Mouse (Mus musculus): ENCODE measurements at regions not wholly inside any gene's neighbourhood (a gene's known extent, or its start where the extent isn't known, plus 50 kb on each side); places are given as distances from the start of the nearest gene placed in this dataset.
A peak's percentile ranks its signal among the peaks of the same experiment; 100 is the strongest.

DNA sequence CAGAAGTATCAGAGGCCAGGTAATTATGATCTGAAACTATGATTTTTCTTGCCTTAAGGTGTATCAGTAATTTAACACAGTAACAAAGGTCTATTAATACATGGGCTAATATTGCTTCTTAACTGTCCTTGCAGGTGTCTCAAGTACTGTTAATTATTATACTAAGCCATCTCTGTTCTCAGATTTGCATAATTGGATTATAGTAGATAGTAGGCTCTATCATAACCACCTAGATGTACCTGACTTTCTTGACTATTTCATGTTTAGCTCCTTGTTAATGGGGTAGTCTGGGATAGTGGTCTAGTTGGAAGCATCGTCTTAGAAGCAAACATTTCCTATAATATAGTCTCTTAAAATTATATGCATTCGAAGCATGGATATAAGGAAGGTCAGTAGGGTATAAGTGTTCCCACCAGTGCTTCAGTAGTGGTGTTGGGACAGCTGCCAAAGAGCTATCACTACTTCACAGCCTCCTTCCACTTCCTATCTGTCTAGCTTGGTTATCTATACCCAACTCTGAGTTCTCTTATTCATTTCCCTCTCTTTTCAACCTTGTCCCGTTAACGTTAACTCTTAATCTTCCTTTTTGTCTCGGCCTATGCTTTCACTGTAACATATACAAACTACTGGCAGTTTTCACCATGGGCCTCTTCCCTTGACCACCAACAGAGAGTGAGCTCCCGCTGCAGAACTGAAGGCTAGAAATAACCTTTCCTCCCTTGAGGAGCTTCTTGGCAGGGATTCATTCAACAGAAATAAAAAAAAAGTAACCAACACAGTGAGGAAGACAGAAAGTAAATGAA lies 630.9 kb upstream of the Lcorl start:
- Histone ChIP-seq H3K9me3 (no peaks in the 10 kb centered on the region), H3K36me3 (no peaks in the 10 kb centered on the region), H3K4me3 (no peak overlapping the region), H3K9ac (no peak overlapping the region), H3K27me3 (no peaks in the 10 kb centered on the region), H3K27ac (no peak overlapping the region), H3K4me1 (no peaks in the 10 kb centered on the region), H3K4me2 (no peak overlapping the region)
- 28% methylated on average over 6 of the region's 6 CpGs for WGBS
- ATAC-seq (ENCODE audit: borderline replicate concordance, extremely low read depth, low FRiP score, low TSS enrichment), result peak; percentile 46; the same call in 1 of the 2 replicates

- 70% methylated on average over 1 of the region's 1 CpGs for WGBS
- no peak overlapping the region for H3K4me3 ChIP-seq
- ATAC-seq (ENCODE audit: borderline replicate concordance, extremely low read depth, low FRiP score, low TSS enrichment), result no peak
- H3K4me2 ChIP-seq, result no peak overlapping the region
- no peak overlapping the region for H3K27ac ChIP-seq
- H3K27me3 ChIP-seq, result no peaks in the 10 kb centered on the region
- H3K36me3 ChIP-seq, result no peaks in the 10 kb centered on the region
- H3K4me1 ChIP-seq, result no peaks in the 10 kb centered on the region
- no peaks in the 10 kb centered on the region for H3K9me3 ChIP-seq
- no peak overlapping the region for H3K9ac ChIP-seq
These were observed 629.4 kb upstream of the Lcorl start for GRCm38 (mm10) chr5:46486740-46487326.

GRCm38 (mm10) chr5:46456356-46456755 lies 598.9 kb upstream of the Lcorl start:
- no peaks in the 10 kb centered on the region for H3K9me3 ChIP-seq
- H3K27ac ChIP-seq, result no peak overlapping the region
- 67% methylated on average over 3 of the region's 3 CpGs for WGBS
- H3K4me2 ChIP-seq, result no peak overlapping the region
- H3K9ac ChIP-seq, result no peak overlapping the region
- no peaks in the 10 kb centered on the region for H3K27me3 ChIP-seq
- H3K36me3 ChIP-seq, result no peaks in the 10 kb centered on the region
- no peak for ATAC-seq (ENCODE audit: borderline replicate concordance, extremely low read depth, low FRiP score, low TSS enrichment)
- H3K4me1 ChIP-seq, result no peaks in the 10 kb centered on the region
- H3K4me3 ChIP-seq, result no peak overlapping the region

GRCm38 (mm10) chr5:46448274-46448673 lies 590.9 kb upstream of the Lcorl start:
- WGBS, result 43% methylated on average over 4 of the region's 4 CpGs
- H3K27ac ChIP-seq, result no peak overlapping the region

DNA sequence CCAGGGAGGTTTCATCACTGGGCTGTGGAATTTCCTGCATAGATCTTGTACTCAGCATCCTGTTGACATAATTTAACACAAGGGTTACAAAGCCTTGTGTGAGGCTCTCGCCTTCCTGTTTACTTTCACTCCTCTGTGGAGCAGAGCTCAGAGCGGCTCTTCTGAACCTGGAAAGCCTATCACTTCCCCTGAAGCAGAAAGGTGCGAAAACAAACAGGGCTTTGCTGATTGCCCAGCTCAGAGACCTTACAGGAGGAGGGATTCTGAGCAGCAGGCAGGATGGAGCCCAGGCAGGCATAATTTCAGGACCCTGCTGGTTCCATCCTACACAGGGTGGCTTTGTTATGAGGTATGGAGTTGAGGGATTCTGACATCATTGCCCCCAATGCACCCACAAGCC lies 588.4 kb upstream of the Lcorl start:
- 20% methylated on average over 3 of the region's 3 CpGs for WGBS
- peaks cover 22% of the 10 kb centered on the region for H3K4me1 ChIP-seq
- H3K36me3 ChIP-seq, result no peaks in the 10 kb centered on the region
- peak overlapping the region; percentile 47 for H3K27ac ChIP-seq
- no peak overlapping the region for H3K9ac ChIP-seq
- peak overlapping the region; percentile 35 for H3K4me2 ChIP-seq
- H3K27me3 ChIP-seq, result no peaks in the 10 kb centered on the region
- H3K9me3 ChIP-seq, result no peaks in the 10 kb centered on the region
- no peak overlapping the region for H3K4me3 ChIP-seq
- ATAC-seq (ENCODE audit: borderline replicate concordance, extremely low read depth, low FRiP score, low TSS enrichment), result peak; percentile 79

More at GRCm38 (mm10) chr5:46448274-46448673, 590.9 kb upstream of the Lcorl start:
- ATAC-seq (ENCODE audit: borderline replicate concordance, extremely low read depth, low FRiP score, low TSS enrichment), result no peak
- Histone ChIP-seq H3K4me1 (peaks cover 22% of the 10 kb centered on the region), H3K4me2 (no peak overlapping the region), H3K36me3 (no peaks in the 10 kb centered on the region), H3K9ac (no peak overlapping the region), H3K9me3 (no peaks in the 10 kb centered on the region), H3K4me3 (no peak overlapping the region), H3K27me3 (no peaks in the 10 kb centered on the region)

GRCm38 (mm10) chr5:46445122-46445521 lies 587.7 kb upstream of the Lcorl start:
- Histone ChIP-seq H3K4me3 (no peak overlapping the region), H3K27ac (peak overlapping the region; percentile 47; the same call in 1 of the 2 replicates), H3K9me3 (no peaks in the 10 kb centered on the region), H3K4me2 (peak overlapping the region; percentile 35; the same call in 1 of the 2 replicates), H3K9ac (no peak overlapping the region), H3K27me3 (no peaks in the 10 kb centered on the region), H3K4me1 (peaks cover 22% of the 10 kb centered on the region), H3K36me3 (no peaks in the 10 kb centered on the region)
- WGBS, result 27% methylated on average over 7 of the region's 7 CpGs
- ATAC-seq (ENCODE audit: borderline replicate concordance, extremely low read depth, low FRiP score, low TSS enrichment), result no peak

- H3K4me1 ChIP-seq, result peaks cover 22% of the 10 kb centered on the region
- no peaks in the 10 kb centered on the region for H3K36me3 ChIP-seq
- 10% methylated on average over 12 of the region's 12 CpGs for WGBS
- H3K27ac ChIP-seq, result no peak overlapping the region
- no peak overlapping the region for H3K9ac ChIP-seq
- no peak for ATAC-seq (ENCODE audit: borderline replicate concordance, extremely low read depth, low FRiP score, low TSS enrichment)
- no peaks in the 10 kb centered on the region for H3K27me3 ChIP-seq
- no peak overlapping the region for H3K4me3 ChIP-seq
- peak overlapping the region; percentile 33; the same call in 1 of the 2 replicates for H3K4me2 ChIP-seq
- H3K9me3 ChIP-seq, result no peaks in the 10 kb centered on the region
These were observed 586.5 kb upstream of the Lcorl start for GRCm38 (mm10) chr5:46443805-46444340.

GRCm38 (mm10) chr5:46442600-46443248 lies 585.3 kb upstream of the Lcorl start:
- no peaks in the 10 kb centered on the region for H3K27me3 ChIP-seq
- 79% methylated on average over 6 of the region's 6 CpGs for WGBS
- no peaks in the 10 kb centered on the region for H3K9me3 ChIP-seq
- H3K4me1 ChIP-seq, result peaks cover 18% of the 10 kb centered on the region
- no peak for ATAC-seq (ENCODE audit: borderline replicate concordance, extremely low read depth, low FRiP score, low TSS enrichment)
- no peak overlapping the region for H3K27ac ChIP-seq
- no peak overlapping the region for H3K9ac ChIP-seq
- no peak overlapping the region for H3K4me2 ChIP-seq
- no peak overlapping the region for H3K4me3 ChIP-seq
- H3K36me3 ChIP-seq, result no peaks in the 10 kb centered on the region

DNA sequence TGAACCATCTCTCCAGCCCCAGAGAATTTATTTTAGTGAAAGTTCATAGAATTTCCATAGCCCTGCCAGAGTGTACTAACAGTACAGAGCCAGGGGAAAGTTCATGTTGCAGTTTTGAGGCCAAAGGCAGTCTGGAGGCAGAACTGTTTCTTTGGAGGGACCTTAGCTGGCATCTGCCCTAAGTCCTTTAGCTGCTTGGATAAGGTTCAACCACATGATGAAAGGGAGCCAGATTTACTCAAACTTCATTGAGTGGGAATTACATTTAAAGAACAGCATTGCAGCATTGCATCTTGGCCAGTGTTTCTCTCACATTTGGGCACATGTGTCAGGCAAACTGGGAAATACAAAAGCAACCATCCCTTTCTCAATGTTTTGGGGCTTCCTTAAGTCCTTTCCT lies 584.3 kb upstream of the Lcorl start:
- Histone ChIP-seq H3K27ac (no peak overlapping the region), H3K4me1 (peaks cover 18% of the 10 kb centered on the region), H3K9ac (no peak overlapping the region), H3K4me3 (no peak overlapping the region), H3K9me3 (no peaks in the 10 kb centered on the region), H3K4me2 (no peak overlapping the region), H3K27me3 (no peaks in the 10 kb centered on the region), H3K36me3 (no peaks in the 10 kb centered on the region)
- no peak for ATAC-seq (ENCODE audit: borderline replicate concordance, extremely low read depth, low FRiP score, low TSS enrichment)

DNA sequence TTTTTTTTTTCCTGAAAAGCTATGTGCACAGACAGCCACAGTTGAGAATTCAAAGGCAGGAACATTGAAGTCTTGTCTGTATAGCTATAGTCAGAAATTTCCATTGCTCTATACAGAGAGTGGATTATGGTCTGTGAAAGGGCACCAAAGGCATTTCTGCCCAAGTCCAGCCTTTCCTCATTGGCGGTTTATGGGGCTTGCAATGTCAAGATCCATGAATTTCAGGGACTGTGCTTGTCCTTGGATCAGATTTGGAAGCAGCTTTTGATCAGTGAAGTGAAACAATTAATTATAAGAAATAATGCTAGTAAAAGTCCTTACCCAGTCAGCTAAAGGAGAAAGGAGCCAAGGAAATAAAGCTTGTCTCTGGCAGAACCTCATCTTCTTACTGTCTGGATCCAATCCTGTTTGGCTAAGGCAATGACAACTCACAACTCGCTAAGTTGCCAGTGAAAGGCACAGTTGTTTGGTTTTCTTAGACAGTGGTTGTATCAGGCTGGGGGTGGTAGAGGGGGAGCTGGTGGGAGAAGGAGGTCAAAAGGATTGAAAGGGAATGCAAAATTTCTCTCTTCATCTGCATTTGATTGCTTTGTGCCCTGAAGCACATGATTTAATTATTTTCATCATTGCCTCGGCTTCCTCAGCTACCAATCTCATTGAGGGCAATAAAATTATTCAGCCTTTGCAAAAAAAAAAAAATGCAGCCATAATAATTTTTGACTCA lies 574.4 kb upstream of the Lcorl start:
- ATAC-seq (ENCODE audit: borderline replicate concordance, extremely low read depth, low FRiP score, low TSS enrichment), result no peak
- no peaks in the 10 kb centered on the region for H3K27me3 ChIP-seq
- no peak overlapping the region for H3K4me2 ChIP-seq
- H3K9me3 ChIP-seq, result no peaks in the 10 kb centered on the region
- H3K9ac ChIP-seq, result no peak overlapping the region
- no peak overlapping the region for H3K4me3 ChIP-seq
- WGBS, result 72% methylated on average over 3 of the region's 3 CpGs
- no peaks in the 10 kb centered on the region for H3K4me1 ChIP-seq
- no peak overlapping the region for H3K27ac ChIP-seq
- no peaks in the 10 kb centered on the region for H3K36me3 ChIP-seq

DNA sequence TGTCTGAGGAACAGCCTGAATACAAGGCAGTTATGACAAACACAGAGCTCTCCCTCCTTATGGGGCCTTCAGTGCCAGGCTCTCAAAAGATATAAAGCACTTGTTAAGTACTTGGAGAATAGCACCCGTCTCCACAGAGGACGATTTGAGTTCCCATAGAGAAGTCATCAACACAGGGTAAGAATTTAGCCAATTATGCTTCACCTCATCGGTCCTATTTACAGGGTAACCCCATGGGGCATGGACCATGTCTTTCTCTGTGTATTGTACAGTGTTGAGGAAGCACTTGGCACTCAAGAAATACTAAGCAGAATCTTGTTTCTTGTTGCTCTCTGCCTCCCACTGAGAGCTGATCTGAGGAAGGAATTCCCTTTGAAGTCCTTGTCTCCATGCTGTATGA lies 565.3 kb upstream of the Lcorl start:
- H3K4me2 ChIP-seq, result no peak overlapping the region
- ATAC-seq (ENCODE audit: borderline replicate concordance, extremely low read depth, low FRiP score, low TSS enrichment), result no peak
- no peaks in the 10 kb centered on the region for H3K9me3 ChIP-seq
- no peaks in the 10 kb centered on the region for H3K36me3 ChIP-seq
- H3K27me3 ChIP-seq, result no peaks in the 10 kb centered on the region
- no peak overlapping the region for H3K9ac ChIP-seq
- H3K27ac ChIP-seq, result no peak overlapping the region
- no peaks in the 10 kb centered on the region for H3K4me1 ChIP-seq
- H3K4me3 ChIP-seq, result no peak overlapping the region
- WGBS, result 74% methylated on average over 3 of the region's 3 CpGs

Data from lung, embryonic 15.5 days (tissue).